Mouse (Mus musculus) left cerebral cortex, postnatal 10 days (tissue): Measurements from ENCODE around the gene Ptch1. TPM values are rescaled to one million over a fixed set of nuclear protein-coding genes. Genes with fewer than 3 reads are reported as not detected.

Source experiments
- DNase-seq, 2 experiments: peaks; one replicate each; pipeline ENCODE4 v3.0.0; 2021 to 2022; ENCODE audit warnings: low spot score in 2 of 2, mixed read lengths in 1 of 2; ENCODE audit errors: extremely low spot score in 1 of 2
- intact Hi-C: fragments of 180-260 bp; cut with DNase I; formaldehyde crosslinking; loops from one replicate; pipeline ENCODE4 v1.15.1; 2025
- total RNA-seq, 2 experiments: library from RNA; stranded (reverse); gene quantifications; 2 replicates each; pipeline ENCODE4 v1.2.3; 2021

The Ptch1 gene
- total RNA-seq, 2 experiments from 2014 or later: 37.4 to 40.6 TPM

DNA sequence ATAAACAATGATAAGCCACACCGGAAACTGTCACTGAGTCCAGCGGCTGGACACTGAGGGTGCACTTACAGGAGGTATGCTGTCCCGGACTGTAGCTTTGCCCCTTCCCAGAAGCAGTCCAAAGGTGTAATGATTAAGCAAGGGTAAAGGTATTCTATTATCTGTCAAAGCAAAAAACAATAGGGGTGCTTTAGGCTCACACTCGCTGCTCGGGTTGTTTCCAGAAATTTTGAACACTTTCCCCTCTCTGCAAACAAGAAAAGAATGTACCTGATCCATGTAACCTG, 28.5 kb downstream of the Ptch1 start:
- intact Hi-C loops: no loop called here
- no peak for DNase-seq

DNA sequence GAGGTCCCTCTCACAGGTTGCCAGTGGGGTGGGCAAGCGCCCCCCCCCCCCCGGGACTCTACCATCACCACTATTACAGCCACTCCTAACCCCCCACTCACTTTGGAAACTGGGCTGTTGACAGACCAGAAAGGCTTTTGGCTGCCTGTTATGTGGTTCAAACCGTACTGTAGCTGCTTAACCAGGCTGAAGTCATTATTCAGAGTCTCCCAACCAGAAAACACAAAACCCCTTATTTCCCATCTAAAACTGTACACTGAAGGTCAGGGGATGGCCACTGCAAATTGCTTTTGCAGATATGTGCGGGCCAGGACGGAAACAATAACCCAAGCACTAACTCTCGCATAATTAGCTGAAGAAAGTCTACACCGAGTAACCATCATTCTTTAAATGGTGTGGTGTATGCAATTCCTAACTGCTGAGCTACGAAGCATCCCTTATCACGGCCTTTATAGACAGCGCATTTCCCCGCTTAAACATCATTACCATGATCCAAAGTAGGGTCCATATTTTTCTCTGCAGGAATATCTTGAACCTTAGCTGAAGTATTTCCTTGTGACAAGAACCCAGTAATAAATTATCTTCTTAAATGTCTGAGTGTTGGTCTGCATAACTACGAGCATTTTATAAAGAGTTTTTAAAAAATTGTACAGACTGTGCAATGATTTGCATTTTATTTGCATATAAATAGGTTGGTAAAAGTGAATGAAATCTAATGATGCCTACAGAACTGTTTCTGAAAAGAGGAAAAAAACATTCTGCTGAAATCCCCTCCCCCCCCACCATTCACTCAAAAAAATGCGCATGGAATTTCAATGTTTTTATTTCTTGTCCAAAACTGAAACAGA, 29.1 kb downstream of the Ptch1 start:
- DNase-seq: no peak
- intact Hi-C loops: no loop called here

DNA sequence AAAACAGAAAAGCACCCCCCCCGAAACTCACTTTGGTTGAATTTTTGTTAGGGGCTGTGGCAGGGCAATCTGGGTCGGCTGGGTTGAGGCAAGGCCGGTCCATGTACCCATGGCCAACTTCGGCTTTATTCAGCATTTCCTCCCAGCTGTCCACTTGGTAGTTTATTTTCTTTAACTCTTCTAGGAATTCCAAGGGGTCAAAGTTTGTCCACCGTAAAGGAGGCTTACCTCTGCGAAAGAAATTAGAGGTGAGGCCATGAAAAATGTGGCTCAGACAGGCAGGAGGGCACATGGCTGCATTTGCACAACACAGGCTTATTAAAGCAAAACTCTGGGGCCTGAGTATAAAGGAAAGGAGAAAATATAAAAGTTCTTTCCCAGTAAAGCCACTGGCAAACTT, 29.9 kb downstream of the Ptch1 start:
- intact Hi-C loops: no loop called here
- DNase-seq: no peak

DNA sequence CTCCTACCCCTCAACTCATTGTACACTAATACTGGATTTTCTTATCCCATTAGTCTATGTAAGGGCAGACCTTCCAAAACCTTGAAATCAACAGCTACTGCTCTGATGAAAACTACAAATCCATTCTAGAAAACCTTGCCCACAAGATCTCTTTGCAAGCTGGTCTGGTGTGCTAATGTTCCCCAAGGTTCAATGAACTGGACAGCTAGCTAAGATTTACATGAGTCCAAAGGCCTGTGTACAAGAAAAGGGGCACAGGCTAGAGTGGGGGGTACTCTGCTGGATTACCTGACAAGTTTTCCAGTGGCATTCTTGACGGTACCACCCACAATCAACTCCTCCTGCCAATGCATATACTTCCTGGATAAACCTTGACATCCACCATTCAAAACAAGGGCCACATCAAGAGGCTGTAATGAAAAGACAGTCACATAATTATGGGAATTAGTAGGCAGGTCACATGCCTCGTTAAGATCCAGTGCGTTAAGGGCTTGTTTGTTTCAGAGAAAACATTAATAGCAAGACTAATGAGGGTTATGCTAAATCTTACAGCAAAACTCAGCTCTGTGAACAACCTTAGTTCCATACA, 30.5 kb downstream of the Ptch1 start:
- DNase-seq: no peak

DNA sequence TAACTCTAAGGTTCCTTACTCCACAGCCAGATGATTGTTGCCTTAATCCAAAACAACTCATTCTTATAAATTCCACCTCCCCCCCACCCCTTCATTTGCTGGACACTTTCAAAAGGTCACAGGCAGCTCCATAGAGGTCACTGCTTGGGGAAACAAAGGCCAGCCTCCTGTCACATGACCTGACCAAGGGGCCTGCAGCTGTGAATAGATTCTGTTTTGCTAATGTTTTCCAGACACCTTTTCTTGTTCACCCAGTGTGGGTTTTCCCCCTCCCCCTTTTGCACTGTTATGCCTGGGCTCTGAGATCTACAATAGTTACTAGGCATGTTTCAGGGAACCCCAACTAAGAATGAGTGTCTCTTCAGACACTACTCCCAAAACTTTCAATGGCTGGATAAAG, 31.9 kb downstream of the Ptch1 start:
- no peak for DNase-seq
- intact Hi-C loops: no loop called here

More for the DNA sequence above, 30.5 kb downstream of the Ptch1 start:
- intact Hi-C loops: no loop called here

DNA sequence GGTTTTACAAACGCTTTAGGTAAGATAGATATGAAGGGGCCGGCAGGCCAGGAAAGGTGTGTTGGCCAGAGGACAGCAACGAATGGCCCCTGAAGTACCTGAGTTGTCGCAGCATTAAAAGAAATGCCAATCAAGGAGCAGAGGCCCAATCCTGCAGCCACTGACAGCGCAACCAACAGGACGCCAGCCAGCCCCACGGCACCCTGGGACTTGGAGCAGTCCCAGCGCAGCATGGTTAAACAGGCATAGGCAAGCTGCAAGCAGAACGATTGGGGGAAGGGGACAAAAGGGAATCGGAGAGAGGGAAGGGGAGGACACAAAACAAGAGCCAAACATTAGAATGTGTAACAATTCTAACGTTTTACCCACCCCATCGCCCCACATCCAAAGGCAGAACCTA, 32.8 kb downstream of the Ptch1 start:
- DNase-seq: no peak
- intact Hi-C loops: no loop called here

DNA sequence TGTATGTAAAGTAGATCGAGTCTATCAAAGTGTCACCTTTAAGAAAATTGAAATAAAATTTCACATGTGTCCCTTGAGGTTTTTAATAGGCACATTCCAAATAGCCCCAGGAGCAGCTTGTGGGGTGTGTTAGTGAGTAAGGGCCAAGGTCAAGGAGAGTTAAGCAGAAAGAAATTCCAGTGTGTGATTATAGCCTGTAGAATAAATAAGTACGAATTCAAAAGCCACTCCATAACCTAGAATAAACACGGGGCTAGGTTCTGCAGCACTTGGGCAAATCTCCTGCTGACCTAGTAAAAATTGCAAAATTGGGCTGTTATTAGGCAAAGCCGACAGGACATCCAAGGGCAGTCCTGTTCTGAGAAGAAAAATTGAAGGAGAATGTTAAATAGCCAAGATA, 38.4 kb downstream of the Ptch1 start:
- intact Hi-C loops: no loop called here
- no peak for DNase-seq

DNA sequence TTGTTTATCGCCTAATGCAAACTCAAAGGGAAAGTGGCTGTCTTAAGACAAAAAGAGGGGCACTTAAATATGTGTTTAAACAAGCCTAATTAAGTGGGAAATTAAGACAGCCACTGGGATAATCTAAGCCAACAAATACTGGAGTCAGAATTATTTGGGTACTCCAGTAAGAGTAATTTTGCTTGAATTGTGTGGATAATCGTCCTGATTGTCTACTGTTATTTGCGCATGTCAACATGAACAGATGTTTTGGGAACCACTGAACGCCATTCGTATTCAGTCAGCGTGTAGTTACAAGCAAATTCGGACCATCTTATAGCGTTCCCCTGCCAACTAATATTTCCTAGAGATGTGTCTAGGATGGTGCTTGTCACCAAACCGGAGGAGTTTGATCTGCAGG, 42.5 kb downstream of the Ptch1 start:
- no peak for DNase-seq
- intact Hi-C loops: no loop called here

DNA sequence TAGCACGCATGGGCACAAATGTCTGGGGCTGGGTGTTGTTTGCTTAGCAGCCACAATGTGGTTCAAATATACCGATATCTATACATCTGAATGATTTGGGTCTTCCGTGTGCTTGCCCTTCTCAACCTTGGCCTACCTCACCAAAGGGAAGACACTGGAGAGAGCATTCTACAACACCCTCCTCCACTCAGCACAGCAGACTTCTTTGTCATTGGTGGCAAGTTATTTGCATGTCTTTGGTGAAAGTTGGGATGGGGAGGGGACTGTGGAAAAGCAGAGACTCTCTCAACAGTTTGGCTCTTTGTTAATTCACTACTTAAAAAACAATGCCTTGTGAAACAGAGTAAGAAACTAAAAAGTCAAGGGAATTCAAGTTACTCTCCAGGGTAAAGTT, 43.0 kb downstream of the Ptch1 start:
- intact Hi-C loops: no loop called here
- DNase-seq: no peak

DNA sequence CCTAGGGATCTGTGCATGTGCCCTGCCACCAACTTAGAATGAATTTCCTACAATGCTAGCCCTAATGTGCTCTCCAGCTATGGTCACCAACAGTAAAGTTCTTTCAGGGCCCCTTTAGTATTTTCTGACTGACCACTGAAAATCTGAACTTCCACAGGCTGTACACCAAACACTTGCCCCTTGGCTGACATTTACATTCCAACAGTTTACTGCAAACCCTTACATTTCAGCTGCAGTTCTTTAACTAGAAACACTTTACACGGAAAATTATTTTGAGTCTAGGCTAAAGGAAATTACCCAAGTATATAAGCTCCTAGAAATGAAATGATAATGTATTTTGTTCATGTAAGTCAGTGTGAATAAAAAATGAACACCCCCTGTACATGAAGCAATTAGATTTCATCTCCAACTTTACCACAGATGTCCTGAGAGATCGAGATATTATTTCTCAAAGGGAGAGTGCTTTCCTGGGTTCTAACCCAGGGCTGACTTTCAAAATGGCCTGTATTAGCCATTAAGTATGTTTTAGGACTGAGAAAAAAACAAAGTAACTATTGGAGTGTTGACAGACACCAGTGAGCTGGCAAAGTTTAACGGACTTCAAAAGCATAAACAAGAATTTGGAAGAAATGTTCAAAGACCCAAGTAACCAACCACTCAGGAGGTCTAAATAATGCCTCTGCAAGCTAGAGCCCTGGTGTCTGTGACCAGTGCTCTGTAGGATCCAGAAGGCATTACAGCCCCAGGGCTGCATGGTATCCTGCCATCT, 43.6 kb downstream of the Ptch1 start:
- intact Hi-C loops: no loop called here

DNA sequence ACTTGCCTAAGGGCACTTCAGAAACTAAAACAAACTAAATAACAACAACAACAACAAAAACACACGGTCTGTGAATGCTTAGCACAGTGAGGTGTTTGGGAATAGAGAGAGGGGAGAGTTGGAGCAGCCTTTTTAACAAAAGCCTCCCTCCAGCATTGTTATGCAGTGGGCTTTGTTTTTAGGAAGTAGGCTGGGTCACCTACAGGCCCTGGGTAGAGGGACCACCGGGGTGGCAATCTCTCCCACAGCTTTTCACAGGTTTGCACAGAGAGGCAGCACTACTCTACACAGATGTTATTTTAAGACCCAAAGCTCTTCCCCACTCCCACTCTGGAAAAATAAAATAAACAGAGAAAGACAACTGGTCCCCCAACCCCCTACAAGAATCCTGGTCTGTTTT, 44.5 kb downstream of the Ptch1 start:
- DNase-seq: no peak
- intact Hi-C loops: no loop called here

More for the DNA sequence above, 43.6 kb downstream of the Ptch1 start:
- no peak for DNase-seq

DNA sequence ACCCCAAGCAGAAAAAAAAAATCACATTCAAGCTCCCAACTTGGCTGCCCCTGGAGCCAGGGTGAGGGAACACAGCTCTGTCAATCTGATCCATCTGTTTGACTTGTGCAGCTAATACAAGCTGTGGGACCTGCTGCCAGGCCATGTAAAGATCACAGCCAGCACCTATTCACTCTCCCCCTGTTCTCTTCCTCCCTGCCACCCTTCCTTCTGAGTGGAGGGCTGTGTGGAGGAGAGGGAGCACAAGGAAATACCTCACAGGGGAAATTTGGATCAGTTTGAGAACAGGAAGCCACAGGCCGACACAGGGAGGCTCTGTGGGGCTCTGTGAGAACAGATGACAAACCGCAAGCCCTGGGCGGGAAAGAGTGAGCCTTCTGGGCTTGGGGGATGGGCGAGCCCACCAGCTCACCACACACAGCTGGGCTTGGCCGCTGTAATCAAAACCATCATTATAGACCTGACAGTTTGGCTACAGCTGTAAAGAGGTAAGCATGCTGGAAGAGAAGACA, 45.2 kb downstream of the Ptch1 start:
- peak in 1 of 2 experiments; percentile 59 for DNase-seq
- intact Hi-C loops: no loop called here

DNA sequence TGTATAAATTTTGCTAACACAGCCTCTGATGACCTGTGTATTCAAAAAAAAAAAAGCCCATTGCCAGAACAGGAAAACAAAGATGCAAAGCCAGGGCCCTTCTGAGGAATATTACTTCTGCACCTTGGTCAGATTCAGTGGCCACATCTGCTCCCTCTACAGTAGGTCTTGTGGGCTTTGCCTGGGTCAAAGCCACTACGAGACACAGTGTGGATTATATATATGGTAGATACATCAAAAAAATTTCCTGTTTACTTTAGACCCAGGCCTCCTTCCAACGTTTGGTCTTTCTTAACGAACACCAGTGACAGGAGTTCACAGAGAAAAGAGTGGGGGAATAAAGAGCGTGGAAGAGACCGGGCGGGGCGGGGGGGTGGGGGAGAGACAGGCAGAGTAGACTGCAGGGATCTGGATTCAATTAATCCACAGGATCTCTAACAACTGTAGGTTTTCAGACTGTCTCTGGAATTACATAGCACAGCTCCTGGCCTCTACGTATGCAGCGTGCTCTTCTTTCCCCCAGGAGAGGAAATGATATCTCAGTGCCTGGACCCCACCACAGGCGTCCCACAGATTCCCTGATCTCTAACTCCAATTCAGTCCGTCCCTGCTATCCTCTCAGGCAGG, 47.7 kb downstream of the Ptch1 start:
- DNase-seq: no peak
- intact Hi-C loops: no loop called here

DNA sequence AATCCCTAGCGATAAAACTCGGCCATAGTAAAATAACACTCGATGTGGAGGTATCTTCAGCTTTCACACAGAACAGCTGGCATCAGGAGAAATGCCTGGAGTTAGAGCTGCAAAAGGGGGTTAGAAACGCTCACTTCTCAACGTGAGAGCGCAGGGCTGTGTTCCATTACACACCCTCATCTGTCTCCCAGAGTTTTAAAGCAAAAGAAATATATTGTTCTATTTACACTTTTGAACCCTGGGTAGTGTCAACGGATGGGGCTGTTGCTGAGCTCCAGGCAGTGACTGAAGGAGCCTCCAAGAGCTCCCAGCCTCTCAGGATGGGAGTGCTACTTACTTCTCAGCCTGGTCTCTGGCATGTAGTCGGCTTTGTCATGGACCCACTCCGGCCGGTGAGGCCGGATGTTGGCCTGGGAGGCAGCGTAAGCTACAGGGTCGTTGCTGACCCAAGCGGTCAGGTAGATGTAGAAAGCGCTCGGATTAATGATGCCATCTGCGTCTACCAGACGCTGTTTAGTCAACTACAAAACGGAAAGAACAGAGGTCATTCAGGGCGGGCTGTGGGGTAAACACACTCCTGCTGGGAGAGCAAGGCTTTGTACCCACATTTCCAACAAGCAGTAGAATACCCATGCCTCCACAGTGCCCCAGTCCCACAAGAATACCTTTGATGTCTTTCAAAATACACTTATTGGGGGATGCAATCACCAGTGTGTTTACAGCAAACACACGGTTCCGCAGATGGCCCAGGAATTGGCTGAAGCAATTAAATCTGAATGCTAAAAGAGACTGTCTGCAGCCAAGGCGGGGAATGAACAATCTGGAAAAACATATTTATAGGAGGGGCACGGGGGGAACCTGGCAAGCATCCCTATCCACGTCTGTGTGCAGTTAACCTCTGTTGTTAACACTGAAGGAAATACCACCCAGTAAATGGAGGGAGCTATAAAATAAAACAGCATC, 48.5 kb downstream of the Ptch1 start:
- intact Hi-C loops: no loop called here
- DNase-seq: no peak

DNA sequence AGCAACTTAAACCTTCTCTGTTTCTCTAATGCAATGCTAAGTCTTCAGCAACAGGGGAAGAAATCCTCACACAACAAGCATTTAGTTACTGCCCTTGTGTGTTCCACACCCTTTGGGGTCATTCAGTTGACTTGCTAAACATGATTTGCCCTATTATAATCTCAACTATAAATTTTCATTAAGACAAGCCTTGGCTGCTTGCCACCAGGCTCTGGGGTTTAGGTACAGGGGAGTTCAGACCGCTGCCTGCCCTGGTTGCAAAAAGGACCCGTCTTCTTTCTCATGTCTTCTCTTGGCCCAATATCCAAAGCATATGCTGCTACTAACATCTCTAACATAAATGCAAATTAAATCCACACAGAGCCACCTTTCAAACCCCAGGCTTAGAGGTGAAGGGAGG, 49.3 kb downstream of the Ptch1 start:
- intact Hi-C loops: no loop called here
- no peak for DNase-seq

DNA sequence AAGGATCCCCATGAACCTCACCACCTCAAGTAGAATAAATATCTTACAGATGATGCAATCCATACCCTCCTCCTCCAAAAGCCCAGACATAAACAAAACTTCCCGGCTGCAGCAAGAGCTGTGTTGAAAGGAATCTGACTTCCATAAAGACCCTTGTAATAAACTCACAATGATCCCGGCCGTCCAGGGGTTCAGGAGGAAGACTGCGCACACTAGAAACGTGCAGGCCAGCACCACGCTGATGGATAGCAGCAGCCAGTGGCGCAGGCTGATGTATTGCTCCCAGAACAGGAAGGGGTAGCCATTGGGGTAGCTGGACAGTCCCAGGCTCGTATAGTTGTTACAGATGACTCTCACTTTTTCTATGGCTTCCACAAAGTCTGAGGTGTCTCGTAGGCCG, 50.6 kb downstream of the Ptch1 start:
- intact Hi-C loops: no loop called here

DNA sequence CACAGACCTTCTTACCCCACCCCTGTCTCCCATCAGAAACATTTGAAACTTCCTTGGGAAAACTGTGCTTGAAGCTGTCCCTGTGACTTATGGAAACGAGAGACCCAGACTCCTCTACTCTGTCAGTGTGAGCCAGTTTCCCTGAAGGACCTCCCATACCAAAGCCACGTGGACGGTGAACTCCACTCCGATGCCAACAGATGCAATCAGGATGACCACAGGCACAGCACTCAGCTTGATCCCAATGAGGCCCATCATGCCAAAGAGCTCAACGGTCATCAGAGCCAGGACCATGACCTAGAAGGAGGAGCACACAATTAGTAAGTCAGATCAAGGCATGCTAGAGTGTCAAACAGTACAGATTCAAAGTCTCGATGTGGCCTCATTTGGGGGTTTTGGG, 53.3 kb downstream of the Ptch1 start:
- intact Hi-C loops: no loop called here
- DNase-seq: no peak

More for the DNA sequence above, 50.6 kb downstream of the Ptch1 start:
- no peak for DNase-seq

DNA sequence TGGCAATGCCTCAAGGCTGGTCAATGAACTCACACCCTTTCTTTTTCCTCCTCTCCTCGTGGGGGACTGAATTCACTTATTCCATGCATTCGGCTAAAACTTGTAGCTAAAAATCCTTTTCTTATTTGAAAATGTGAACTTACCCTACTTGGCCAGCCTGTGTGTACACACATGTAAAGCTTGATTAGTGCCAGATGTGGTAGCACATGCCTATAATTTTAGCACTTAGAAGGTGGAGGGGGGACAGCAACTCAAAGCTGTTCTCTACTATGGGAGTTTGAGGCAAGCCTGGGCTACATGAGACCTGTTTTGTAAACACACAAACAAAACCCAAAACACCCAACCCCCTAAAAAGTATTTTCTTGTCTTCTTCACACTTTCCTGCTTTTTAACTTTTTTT, 56.9 kb downstream of the Ptch1 start:
- intact Hi-C loops: no loop called here

More for the DNA sequence above, 56.9 kb downstream of the Ptch1 start:
- DNase-seq: no peak
